Mouse (Mus musculus) central nervous system, embryonic 11.5 days (tissue): ENCODE data around the gene St3gal5. TPM values are rescaled to one million over a fixed set of nuclear protein-coding genes. Genes with fewer than 3 reads are reported as not detected.

Experiments
- polyA plus RNA-seq: library from polyadenylated mRNA; depleted of rRNA; stranded (reverse); fragments of >200 nt; gene quantifications from 2 replicates; pipeline ENCODE4 v1.2.3, GENCODE M21; 2012; rRNA removed

The St3gal5 gene
- 31.2 and 32.7 TPM in 2 replicates for polyA plus RNA-seq

DNA sequence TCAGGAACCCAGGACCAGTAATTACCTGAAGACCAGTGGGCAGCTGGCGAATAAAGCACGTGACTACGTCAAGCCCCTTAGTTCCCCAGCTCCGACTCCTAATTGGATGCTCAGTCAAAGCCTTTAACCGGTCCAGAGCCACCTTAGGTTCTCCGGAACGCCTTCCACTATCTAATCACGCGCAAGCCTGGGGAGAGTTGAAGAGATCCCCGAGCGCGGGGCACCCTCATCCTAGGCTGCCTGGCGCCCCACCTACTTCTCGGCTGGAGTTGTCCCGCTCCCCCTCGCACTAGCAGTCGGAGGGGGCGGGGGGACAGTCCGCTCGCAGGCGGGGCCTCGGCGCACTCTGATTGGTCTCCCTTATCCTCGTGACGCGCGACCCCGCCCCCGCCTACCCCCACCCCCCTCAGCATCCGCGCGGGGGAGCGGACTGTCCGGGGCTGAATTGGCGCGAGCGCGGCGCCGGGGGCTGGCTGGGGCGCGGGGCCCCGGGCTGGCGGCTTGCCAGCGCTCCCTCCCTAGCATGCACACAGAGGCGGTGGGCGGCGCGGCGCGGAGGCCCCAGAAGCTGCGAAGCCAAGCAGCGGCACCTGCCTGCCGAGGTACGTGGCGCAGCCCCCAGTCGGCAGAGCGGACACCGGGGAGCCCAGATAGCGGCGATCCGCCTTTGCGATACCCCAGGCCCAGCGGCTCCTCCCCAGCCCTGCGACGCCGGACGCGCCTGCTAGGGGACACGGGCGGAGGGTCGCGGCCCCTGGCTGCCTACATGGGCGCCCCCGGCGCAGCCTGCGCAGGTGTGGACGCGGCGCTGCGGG, at the start of gene St3gal5:
Gene St3gal5 (plus strand): TSS at position 412 of the 815 bp plus-strand sequence.

Other genes with a start within 250 kb of the St3gal5 start
- gene Ptcd3, start 188.8 kb upstream of the St3gal5 start, polyA plus RNA-seq, result 73.0 and 97.0 TPM in 2 replicates
- 23.8 and 29.2 TPM in 2 replicates for gene Polr1a, start 188.5 kb upstream of the St3gal5 start, polyA plus RNA-seq
- gene Atoh8, start 138.0 kb downstream of the St3gal5 start, polyA plus RNA-seq, result 6.9 and 10.8 TPM in 2 replicates
- gene Sftpb, start 207.0 kb downstream of the St3gal5 start, polyA plus RNA-seq, result 0.09 TPM in 1 of 2 replicates, not detected in the other
- 59.2 and 62.7 TPM in 2 replicates for gene Usp39, start 247.6 kb downstream of the St3gal5 start, polyA plus RNA-seq
- 25.5 and 29.6 TPM in 2 replicates for gene 0610030E20Rik, start 249.7 kb downstream of the St3gal5 start, polyA plus RNA-seq